Mouse (Mus musculus): Measurements from ENCODE around the gene Mrps12.

Mrps12 gene

GRCm38 (mm10) chr7:28741709-28742438, at the start of gene Mrps12, which contains the start of gene Sars2:
TSS of gene Mrps12 (minus strand) at chr7:28741820.
TSS of gene Sars2 (plus strand) at chr7:28741992.
- peak; percentile 94 to 97 for DNase-seq (ENCODE audit: low spot score in 2 of 2)

- no peak for DNase-seq (ENCODE audit: low spot score in 2 of 2)
Observed at GRCm38 (mm10) chr7:28790066-28790806, 48.6 kb upstream of the Mrps12 start.

- no peak for DNase-seq (ENCODE audit: low spot score in 2 of 2)
Observed at GRCm38 (mm10) chr7:28789235-28789634, 47.6 kb upstream of the Mrps12 start.

GRCm38 (mm10) chr7:28788307-28789195, 46.9 kb upstream of the Mrps12 start, which contains the start of gene Rinl:
TSS of gene Rinl (plus strand) at chr7:28788969.
- DNase-seq (ENCODE audit: low spot score in 2 of 2): peak; percentile 94 to 95

- DNase-seq (ENCODE audit: low spot score in 2 of 2): peak; percentile 43 to 55
Observed at GRCm38 (mm10) chr7:28787884-28788283, 46.3 kb upstream of the Mrps12 start.

- DNase-seq (ENCODE audit: low spot score in 2 of 2): no peak
Observed at GRCm38 (mm10) chr7:28785161-28785560, 43.5 kb upstream of the Mrps12 start.

- peak; percentile 84 to 85 for DNase-seq (ENCODE audit: low spot score in 2 of 2)
Observed at GRCm38 (mm10) chr7:28781261-28781663, 39.6 kb upstream of the Mrps12 start.

- peak; percentile 69 to 72 for DNase-seq (ENCODE audit: low spot score in 2 of 2)
Observed at GRCm38 (mm10) chr7:28780857-28781256, 39.2 kb upstream of the Mrps12 start.

GRCm38 (mm10) chr7:28780067-28780658, 38.5 kb upstream of the Mrps12 start:
- peak; percentile 85 to 92 for DNase-seq (ENCODE audit: low spot score in 2 of 2)

- no peak for DNase-seq (ENCODE audit: low spot score in 2 of 2)
Observed at GRCm38 (mm10) chr7:28778825-28779224, 37.2 kb upstream of the Mrps12 start.

- no peak for DNase-seq (ENCODE audit: low spot score in 2 of 2)
Observed at GRCm38 (mm10) chr7:28775129-28775528, 33.5 kb upstream of the Mrps12 start.

- no peak for DNase-seq (ENCODE audit: low spot score in 2 of 2)
Observed at GRCm38 (mm10) chr7:28774164-28774563, 32.5 kb upstream of the Mrps12 start.

GRCm38 (mm10) chr7:28773163-28773562, 31.5 kb upstream of the Mrps12 start:
- no peak for DNase-seq (ENCODE audit: low spot score in 2 of 2)

GRCm38 (mm10) chr7:28771867-28772266, 30.2 kb upstream of the Mrps12 start:
- DNase-seq (ENCODE audit: low spot score in 2 of 2): no peak

GRCm38 (mm10) chr7:28770309-28770708, 28.7 kb upstream of the Mrps12 start:
- DNase-seq (ENCODE audit: low spot score in 2 of 2): no peak

GRCm38 (mm10) chr7:28769414-28769958, 27.9 kb upstream of the Mrps12 start:
- no peak for DNase-seq (ENCODE audit: low spot score in 2 of 2)

- no peak for DNase-seq (ENCODE audit: low spot score in 2 of 2)
Observed at GRCm38 (mm10) chr7:28767462-28767965, 25.9 kb upstream of the Mrps12 start, which contains the start of gene Nfkbib. TSS of gene Nfkbib (minus strand) at chr7:28767512.

GRCm38 (mm10) chr7:28766910-28767309, 25.3 kb upstream of the Mrps12 start:
- DNase-seq (ENCODE audit: low spot score in 2 of 2): no peak

- peak; percentile 98 to 99 for DNase-seq (ENCODE audit: low spot score in 2 of 2)
Observed at GRCm38 (mm10) chr7:28766173-28766879, 24.7 kb upstream of the Mrps12 start, which contains the start of gene Sirt2. TSS of gene Sirt2 (plus strand) at chr7:28766735.

GRCm38 (mm10) chr7:28765211-28765610, 23.6 kb upstream of the Mrps12 start:
- no peak for DNase-seq (ENCODE audit: low spot score in 2 of 2)

Measured in spleen, postnatal 36 days (tissue).